Mouse (Mus musculus): ENCODE data around the gene Ppm1l.

Ppm1l gene

DNA sequence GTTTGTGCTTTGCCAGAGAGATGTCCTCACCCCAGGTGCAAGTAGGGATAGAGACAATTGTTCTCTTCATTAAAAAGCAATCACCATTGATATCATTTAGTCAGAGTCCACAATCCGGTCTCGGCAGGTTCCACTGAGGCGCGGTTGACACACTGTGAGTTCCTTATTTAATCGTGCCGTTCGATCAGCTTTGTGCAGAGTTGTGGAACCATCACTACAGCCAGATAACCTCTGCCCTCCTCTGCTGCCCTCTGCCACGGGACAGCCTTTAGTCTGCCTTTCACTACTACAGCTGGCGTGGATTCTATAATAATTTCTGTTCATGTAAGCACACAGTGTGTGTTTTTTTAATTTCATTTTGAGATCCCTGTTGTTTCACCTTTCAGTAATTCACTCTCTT is 17.2 kb downstream of the Ppm1l start:
- no peak for DNase-seq (ENCODE audit: low spot score)

DNA sequence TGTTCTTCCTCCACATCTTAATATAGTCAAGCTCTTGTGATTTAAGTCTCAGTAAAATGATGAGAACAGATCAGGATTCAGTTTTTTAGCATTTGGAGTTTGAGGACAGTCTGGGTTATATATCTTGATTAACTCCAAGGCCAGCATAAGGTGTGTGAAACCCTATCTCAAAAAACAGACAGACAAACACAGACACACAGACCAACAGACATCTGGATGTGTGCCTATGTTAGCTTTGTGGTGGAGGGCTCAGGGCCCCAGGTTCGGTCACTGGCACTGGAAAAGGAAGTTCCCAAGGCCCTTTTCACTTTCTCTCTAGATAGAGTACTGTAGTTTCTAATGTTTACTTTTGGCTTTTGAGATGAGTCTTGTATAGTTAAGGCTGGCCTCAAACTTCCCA is 23.8 kb downstream of the Ppm1l start:
- DNase-seq (ENCODE audit: low spot score), result no peak

DNA sequence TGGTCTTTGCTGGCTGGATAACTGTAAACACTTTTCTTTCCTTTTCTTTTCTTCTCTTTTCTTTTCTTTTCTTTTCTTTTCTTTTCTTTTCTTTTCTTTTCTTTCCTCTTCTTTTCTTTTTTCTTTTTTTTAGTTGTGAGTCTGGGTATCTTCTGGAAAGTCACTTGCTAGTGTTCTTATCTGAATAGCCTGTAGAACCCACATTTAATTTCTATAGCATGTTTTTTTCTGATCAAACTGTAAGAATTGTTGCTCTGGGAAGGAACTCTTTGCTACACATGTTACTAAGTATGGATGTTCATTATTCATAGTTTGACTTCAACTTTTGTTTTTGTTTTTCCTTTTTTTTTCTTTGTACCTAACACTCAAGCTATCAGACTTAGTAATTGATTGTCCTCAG is 24.3 kb downstream of the Ppm1l start:
- no peak for DNase-seq (ENCODE audit: low spot score)

DNA sequence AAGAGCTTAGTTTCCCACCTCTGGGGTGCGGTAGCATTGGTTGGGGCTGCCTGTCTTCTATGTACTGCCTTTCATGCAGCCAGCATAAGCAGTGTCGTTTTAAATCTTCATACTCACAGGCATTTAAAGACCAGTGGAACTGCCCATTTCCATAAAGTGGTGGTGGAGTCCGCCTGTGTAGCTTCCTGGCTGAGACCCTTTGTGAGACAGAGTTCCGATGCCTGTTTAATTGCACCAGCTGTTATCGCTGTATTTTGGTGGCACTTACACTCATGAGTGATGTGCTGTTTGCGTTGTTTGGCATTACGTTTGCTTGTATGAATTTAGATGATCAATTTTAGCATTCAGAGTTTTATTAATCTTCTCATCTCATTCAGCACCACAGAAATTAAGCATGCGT is 24.9 kb downstream of the Ppm1l start:
- no peak for DNase-seq (ENCODE audit: low spot score)

DNA sequence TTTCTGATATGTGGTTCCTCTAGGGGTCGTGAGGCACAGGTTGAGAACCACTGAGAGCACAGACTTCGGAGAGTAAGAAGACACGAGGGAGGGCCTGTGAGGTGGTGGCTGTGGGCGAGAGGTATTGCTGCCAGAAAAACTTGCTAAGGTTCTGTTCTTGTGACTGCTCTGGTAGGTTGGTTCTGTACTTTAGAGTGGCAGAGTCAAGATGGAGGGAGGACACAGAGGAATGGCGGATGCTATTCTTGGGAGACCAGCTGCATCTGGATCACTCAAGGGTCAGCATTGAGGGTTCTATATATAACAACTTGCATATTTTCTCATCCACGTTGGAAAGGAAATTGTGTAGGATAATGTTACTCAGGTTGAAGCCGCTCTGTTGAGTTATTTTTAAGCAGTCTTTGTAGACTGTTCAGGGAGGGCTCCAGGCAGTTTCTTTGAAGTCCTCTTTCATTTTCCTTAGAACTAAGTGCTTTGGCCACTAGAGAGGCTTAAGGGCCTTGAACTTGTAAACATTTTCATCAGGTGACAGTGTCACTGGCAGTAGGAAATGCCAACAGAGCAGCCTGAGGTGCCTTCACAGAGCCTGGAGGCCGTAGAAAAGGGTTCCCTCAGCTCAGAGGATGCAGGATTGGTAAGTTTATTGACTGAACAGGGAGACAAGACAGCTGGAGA is 25.7 kb downstream of the Ppm1l start:
- DNase-seq (ENCODE audit: low spot score), result no peak

DNA sequence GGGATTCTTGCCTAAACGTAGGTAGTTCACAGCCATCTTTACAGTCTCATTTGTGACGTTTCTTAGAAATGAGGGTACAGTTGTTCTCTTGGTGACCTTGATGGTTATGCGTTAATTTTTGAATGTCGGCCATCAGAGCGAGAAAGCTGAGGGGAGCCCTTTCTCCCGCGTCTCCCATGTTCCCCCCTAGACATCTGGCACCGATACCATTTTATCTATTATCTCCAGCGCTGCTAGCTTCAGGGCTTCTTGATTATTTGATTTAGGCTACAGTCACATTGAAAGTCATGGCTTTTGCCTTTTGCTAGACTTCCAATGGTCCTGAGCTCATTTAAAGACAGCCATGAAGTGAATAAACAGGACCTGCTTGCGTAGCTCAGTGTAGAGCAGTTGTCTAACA is 26.5 kb downstream of the Ppm1l start:
- no peak for DNase-seq (ENCODE audit: low spot score)

DNA sequence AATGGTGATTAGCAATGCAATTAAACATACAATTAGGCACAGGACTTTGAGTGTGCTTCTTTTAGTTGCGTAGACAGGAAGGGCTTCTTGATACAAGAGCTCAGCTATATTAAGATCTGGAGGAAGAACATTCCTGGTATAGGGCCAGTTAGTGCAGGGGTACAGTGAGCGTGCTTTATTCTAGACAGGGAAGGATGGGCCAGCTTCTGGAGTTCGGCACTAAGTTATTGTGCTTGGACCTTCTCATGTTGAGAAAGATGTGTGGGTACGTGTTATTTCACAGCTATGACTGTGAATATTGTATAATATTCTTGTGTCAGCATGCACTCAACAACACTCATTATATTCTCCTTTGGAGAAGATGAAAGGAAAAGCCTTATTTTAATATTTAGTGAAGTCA is 29.9 kb downstream of the Ppm1l start:
- no peak for DNase-seq (ENCODE audit: low spot score)

DNA sequence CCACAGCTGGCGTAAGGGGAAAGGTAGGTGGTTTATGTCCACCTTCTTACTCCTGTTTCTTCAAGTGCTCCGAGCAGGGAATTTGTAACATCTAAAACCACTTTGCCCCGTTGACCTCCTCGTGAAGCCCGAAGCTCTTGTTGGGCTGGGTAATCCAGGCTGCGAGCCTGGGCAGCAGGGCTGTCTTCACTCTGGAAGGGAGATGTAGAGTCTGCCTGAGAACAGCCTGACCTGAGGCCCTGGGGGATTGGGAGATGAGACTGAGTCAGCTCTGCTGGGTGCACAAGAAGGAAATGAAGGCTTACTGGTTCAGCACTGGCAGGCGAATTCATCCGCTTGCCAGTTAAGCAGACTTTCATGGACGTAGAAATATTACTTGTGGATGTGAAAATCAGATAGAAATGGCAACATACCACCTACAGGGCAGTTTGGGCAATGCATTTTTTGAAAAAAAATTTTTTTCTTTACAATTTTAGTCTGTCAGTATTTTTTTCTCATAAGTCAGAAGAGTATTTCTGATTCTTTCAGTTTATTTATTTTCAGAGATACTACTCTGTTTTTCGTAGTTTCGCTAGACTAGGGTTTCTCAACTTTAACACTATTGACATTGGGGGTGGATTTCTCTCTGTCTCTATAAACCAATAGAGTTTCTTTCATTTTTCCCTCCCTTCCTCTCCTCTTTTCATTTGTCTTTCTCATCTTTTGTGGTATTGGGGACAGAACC is 31.7 kb downstream of the Ppm1l start:
- no peak for DNase-seq (ENCODE audit: low spot score)

DNA sequence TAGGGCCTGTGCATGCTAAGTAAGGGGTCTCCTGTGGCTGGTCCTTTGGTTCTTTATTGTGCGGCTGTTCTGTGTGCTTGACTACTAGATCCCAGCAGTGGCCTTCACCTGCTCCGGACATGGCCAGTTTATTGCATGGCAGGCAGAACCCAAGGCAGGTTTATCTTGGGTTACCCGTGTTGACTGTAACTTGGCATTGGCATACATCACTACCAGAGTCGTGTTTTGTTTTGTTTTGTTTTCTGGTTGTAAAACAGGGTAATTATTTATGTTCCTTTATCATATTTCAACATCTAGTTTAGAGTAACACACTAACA is 32.2 kb downstream of the Ppm1l start:
- DNase-seq (ENCODE audit: low spot score), result no peak

DNA sequence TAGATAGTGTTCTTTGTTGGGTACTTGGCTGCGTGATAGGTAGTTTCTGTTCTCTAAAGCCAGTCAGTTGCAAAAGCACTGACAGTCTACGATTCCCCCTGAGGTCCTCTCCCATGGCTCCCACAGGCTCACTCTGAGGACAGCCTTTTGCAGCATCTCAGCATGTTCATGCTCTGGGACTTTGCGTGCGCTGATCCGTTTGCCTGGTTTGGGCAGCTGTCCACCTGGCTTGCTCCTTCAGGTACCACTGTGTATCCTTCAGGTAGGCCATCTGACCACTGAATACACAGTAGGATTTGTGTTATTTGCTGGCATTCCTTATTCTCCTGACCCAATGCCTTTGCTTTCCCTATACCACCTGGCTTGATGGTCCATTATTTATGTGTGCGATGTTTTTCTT is 33.3 kb downstream of the Ppm1l start:
- DNase-seq (ENCODE audit: low spot score), result no peak

DNA sequence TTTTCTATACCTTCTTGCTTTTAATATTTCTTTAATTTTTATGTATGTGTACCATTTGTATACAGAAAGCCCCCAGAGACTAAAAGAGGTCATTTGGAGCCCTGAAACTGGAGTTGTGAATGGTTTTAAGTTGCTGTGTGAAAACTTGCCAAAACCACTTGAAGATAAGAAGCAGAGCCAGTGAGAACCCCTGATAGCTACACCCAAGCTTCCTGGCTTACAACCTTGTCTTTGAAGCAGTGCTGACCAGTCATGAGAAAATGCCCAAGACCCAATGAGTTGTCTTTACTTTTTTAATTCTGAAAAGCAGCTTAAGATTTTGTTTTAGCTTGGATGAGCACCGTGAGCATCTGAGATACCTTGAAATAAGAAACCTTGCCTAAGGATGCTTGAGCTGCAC is 35.5 kb downstream of the Ppm1l start:
- no peak for DNase-seq (ENCODE audit: low spot score)

DNA sequence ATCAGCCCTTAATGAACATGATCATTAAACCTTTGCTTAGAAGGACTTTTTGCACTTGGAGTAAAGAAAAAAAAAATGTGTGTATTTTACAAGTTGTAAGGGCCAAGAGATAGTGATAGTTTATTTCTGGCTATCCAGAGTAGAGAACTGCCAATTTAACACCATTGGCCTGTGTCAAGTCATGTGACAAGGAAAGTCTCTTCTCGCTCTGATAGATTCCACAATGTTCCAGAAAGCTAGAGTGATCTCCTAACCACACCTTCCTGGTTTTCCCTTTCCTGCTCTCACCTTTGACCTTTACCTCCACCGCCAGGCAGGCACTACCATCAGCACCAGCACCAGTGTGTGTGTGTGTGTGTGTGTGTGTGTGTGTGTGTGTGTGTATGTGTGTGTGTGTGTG is 38.0 kb downstream of the Ppm1l start:
- DNase-seq (ENCODE audit: low spot score), result no peak

DNA sequence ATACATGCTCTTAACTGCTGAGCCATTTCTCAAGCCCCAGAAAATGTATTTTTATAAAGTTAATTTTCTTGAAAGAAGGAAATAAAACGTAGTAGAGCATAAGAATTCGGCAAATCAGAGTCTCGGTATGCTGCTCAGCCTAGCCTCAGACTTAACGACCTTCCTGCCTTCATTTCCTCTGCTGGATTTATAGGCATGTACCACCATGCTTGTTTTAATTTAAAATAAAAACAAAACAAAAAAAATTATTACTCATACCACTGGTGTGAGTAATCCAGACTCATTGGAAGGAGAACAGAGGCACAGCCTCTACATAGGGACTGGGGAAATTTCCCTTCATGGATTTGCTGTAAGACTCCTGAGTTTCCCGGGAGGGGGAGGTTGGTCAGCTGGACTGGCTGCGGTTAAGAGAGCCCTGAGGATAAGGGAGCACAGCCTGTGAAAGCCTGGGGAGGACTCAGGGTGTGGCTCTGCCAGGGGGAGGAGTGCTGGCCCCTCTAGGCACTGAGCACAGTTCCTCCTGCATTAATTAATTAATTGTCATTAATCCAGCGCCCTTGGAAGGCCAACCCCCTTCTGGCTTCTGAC is 39.5 kb downstream of the Ppm1l start:
- DNase-seq (ENCODE audit: low spot score), result no peak

DNA sequence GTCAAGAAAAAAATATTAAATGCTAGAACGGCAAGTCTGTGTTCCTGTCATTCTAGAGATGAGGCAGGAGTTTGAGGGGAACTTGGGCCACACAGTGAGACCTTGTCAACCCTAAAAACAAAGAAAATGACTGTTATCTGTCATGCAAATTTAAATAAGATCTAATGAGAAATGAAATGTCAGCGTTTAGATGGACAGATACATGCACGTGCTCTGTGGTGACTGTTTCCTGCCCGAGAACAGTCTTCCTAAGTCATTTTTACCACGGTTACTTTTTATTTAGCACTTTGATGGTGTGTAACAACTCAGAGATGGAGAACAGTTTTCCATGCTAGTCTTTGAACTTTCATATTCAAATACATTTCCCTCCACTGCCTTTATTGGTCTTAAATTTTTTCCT is 40.1 kb downstream of the Ppm1l start:
- no peak for DNase-seq (ENCODE audit: low spot score)

DNA sequence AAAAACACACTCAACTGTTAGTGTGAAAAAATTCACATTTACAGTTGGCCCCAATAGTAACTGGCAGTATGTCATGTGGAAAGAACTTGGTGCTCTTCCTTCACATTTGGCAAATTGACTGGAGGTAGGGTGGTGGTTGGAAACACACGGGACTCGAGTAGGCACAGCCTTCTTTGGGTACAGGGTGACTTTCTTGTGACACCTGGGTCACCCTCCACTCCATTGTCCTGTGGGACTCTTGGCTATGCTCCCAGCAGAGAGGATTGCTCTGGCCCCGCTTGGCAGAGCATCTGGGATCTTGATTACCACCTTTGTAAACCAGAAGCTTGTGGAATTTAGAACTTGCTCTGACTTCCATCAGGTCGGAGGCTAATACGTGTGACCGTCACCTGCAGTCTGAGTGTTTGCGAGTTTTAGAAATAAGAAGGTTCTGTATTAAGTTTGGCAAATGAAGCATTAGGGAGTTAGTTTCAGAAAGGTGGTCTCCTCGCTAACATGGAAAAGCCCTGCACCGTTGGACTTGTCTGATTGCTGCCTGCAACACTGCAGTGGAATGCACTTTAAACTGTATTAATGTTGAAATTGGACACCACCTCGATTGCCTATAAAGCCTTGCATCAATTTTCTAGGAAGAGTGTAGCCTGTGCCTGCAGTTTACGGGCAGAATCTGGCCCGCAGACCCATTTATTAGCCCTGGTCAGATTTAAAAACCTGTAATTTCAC is 41.4 kb downstream of the Ppm1l start:
- DNase-seq (ENCODE audit: low spot score), result no peak

DNA sequence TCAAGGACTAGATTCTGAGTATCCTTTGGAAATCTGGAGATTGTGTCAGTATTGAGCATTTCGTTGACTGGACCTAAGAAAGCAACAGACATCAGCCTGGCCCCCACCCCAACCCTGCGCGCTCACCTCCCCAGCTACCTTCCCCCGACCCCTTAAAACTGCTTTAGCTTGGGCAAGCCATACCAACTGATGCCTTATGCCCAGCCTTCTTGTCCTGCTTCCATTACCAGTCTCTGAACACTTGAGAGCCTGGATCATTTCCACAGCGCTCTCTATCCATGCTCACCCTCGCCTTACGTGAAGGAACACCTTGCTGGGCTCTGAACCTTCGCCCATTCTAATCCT is 41.9 kb downstream of the Ppm1l start:
- no peak for DNase-seq (ENCODE audit: low spot score)

DNA sequence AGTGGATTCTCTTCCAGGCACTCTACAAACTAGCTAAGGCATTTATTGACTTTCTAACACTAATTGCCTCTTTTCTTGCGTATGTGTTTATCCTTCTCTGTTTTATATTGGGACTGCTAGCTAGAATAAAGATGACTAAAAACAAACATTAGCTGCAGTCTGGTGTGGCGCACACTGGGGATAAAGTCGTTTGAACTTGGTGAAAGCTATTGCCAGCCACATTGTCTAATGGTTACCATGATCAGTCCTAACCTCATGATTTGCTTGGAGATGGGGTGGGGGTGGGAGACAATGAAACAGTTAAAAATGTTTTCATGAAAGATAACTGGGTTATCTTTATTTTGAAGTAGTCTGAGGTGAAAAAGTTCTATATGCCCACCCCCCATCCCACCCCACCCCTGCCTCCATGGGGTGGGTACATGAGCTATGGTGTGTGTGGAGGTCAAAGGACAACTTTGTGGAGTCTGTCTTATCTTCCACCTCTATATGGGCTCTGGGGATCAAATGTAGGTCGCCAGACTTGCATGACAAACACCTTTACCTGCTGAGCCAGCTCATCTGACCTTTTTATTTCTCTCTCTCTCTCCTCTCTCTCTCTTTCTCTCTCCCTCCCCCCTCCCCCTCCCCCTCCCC is 43.7 kb downstream of the Ppm1l start:
- DNase-seq (ENCODE audit: low spot score), result no peak

DNA sequence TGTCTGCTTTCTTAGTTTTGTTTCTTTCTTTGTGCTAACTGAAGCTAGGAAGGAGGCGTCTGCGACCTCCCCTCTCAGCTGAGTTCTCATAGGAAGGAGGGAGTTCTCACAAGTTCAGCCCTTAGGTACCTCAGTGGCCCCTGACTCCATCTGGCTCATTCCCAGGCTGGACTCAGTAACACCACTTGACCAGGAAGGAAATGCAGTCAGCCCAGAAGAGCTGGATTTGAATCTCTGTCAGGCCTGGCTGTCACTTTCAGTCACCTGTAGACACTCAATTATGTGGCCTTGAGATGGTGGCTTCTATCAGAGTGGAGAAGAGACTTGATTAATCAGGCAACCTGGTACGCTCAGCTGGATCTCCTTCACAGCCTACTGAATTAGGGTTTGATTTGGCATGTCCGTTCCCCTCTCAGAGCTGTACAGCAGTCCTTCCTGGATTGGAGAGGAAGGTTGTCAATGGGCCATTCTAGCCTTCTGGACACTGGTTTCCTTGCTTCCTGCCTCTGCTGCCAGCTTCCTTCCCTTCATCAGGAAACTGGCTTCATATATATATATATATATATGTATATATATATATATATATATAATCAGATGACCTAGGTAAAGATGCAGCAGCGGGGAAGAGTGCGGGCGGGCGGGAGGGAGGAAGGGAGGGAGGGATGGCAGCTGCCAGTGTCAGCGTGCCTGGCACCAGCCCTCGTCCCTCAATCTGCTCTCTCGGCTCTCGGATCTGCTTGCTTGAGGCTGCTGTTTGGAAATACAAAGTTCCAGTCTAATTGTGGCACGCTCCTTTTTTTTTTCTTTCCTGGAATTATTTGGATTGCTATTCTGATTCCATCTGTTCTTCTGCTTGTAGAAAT is 45.1 kb downstream of the Ppm1l start:
- DNase-seq (ENCODE audit: low spot score), result no peak

DNA sequence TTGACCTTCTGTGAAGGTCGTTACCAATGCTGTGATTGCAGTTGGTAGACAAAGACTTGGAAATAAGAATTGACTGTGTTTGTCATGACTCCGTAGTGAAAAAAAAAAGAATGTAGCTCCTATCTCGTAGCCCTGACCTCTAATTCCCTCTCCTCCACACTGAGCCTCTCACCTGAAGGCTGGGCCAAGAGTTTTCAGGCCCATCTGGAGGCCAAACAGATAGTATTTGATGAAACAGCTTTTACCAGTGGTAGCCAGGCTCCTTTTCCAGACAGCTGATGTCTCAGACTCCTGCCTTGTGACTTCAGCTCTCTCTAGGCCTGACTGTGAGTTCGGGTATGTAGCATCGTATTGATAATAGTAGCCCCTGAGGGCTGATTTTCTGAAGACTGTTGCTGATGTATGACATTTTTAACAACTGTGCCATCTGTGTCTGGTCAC is 45.7 kb downstream of the Ppm1l start:
- DNase-seq (ENCODE audit: low spot score), result no peak

DNA sequence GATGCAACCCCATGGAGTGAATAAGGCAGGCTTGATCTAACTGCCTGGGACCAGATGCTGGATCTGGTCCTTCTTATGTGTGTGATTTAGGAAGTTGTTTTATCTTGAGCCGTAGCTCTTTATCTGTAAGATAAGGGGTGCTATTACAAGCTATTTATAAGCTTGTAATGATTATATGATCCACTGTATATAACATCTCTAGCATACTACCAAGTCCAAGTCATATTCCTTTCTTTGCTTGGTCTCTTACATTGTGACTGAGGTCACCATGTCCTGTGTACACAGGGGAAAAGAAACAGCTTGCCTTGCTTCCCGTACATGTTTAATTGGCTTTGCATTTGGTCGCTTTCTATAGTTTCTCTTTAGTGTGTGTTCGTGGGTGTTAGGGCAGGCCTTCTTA is 46.2 kb downstream of the Ppm1l start:
- no peak for DNase-seq (ENCODE audit: low spot score)

DNA sequence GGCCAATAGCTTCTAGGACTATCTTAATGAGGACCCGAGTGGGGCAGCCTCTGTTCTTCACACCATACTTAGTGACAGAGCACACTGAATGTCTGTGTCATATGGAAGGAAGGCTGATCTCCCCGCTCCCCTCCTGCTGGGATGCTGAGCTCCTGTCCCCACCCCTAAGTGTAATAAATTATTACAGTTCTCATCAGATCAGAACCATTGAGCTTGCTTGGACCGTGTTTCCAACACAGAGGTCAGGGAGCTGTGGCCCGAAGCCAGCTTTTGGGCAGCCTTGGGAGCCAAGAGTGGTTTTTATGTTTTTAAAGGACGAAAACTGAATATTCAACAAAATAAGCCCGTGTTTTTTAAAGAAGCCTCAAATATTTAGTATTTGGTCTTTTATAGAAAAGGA is 47.5 kb downstream of the Ppm1l start:
- no peak for DNase-seq (ENCODE audit: low spot score)

DNA sequence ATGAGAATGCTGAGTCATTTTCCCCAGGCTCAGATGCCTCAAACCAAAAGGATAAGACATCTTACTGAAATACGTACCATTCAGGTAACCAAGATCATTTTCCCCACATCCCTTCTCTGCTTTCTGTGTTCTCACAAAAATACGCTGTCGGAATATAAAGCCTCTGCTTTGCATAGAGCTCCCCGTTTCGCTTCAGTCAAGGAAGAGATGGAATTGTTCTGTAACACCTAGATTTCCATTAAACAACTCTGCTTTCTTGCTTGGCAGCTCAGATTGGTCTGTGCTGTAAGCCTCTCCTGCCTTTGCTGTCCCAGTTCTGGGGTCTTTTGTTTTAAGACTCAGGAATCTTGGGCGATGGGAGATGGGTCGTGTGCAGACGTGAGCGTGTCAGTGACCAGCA is 51.3 kb downstream of the Ppm1l start:
- DNase-seq (ENCODE audit: low spot score), result no peak

All from retina, embryonic 14.5 days (tissue).